Mouse (Mus musculus) G1E (cell line): ENCODE measurements around the gene Dnajb14. TPM values are rescaled to one million over a fixed set of nuclear protein-coding genes. Genes with fewer than 3 reads are reported as not detected.
"Not testable (repeated sequence)": the region's sequence is repeated elsewhere in the genome, so short reads cannot be mapped to it uniquely, and the experiment has no call there.

Experiments used
- ATAC-seq: 2 replicates; pipeline ENCODE4 v1.8.0; 2016; ENCODE audit warnings: mild to moderate bottlenecking; ENCODE audit not compliant: insufficient number of reproducible peaks, poor library complexity, low FRiP score, severe bottlenecking; ENCODE audit errors: extremely low read depth
- DNase-seq: peaks from one replicate; pipeline ENCODE4 v3.0.0; 2012; ENCODE audit warnings: low spot score
- H3K27me3 ChIP-seq: 2 replicates; pipeline ENCODE4 v1.6.1; 2012; ENCODE audit warnings: mild to moderate bottlenecking, low read length, inconsistent platforms; ENCODE audit not compliant: insufficient read depth
- H3K36me3 ChIP-seq: replicated peaks from 2 replicates; pipeline ENCODE3; 2012; ENCODE audit warnings: mild to moderate bottlenecking, inconsistent platforms
- H3K4me1 ChIP-seq: 2 replicates; pipeline ENCODE4 v1.6.1; 2012; ENCODE audit warnings: low read depth, low read length, inconsistent platforms, mixed read lengths; ENCODE audit not compliant: insufficient read depth
- H3K4me3 ChIP-seq: 2 replicates; pipeline ENCODE4 v1.5.1; 2012; ENCODE audit warnings: low read depth, mild to moderate bottlenecking, inconsistent platforms, low read length, moderate library complexity, mixed read lengths
- H3K9me3 ChIP-seq: replicated peaks from 2 replicates; pipeline ENCODE4 v1.6.1; 2012; ENCODE audit warnings: inconsistent platforms
- CTCF ChIP-seq: IDR thresholded peaks from 2 replicates; pipeline ENCODE4 v1.5.1; 2012; ENCODE audit warnings: low read depth, low read length, inconsistent platforms, mixed read lengths
- GATA1 ChIP-seq: IDR thresholded peaks from 2 replicates; pipeline ENCODE4 v1.6.1; 2012; ENCODE audit warnings: borderline replicate concordance, low read length, inconsistent platforms, mixed read lengths
- GATA2 ChIP-seq: IDR thresholded peaks from 2 replicates; pipeline ENCODE4 v1.6.1; 2012; ENCODE audit warnings: low read depth, low read length, inconsistent platforms, borderline replicate concordance
- POLR2AphosphoS5 ChIP-seq: IDR thresholded peaks from 2 replicates; pipeline ENCODE4 v1.6.1; 2012; ENCODE audit warnings: low read depth, low read length, inconsistent platforms; ENCODE audit not compliant: insufficient replicate concordance
- TAL1 ChIP-seq: conservative IDR thresholded peaks from 2 replicates; pipeline ENCODE4 v1.6.1; 2012; ENCODE audit warnings: low read depth, low read length, inconsistent platforms, mixed read lengths
- polyA plus RNA-seq: library from polyadenylated mRNA; stranded (reverse); fragments of >175 nt; gene quantifications from 2 replicates; pipeline ENCODE4 v1.2.3, GENCODE M21; 2012
- total RNA-seq, 2 experiments: library from RNA; stranded (forward) in 1 of 2; stranded (reverse) in 1 of 2; fragments of 200-1000 nt in 1 of 2; fragments of >200 nt in 1 of 2; fragmentation: Nextera tagmentation in 1 of 2; gene quantifications; 2 replicates each; pipeline ENCODE4 v1.2.3; 2014 to 2017

The Dnajb14 gene
- total and polyA plus RNA-seq, 3 experiments = 2.4 to 23.8 (median 14.4) TPM

- H3K27me3 ChIP-seq = no peaks in the 10 kb centered on the region
- peaks cover 79% of the 10 kb centered on the region for H3K36me3 ChIP-seq
- DNase-seq (no peak), ATAC-seq (no peak)
- H3K4me1 ChIP-seq = peaks cover 84% of the 10 kb centered on the region
- no peak overlapping the region for H3K4me3 ChIP-seq
- TF ChIP-seq POLR2AphosphoS5 (no peak), CTCF (no peak), GATA2 (no peak), GATA1 (no peak), TAL1 (no peak)
- H3K9me3 ChIP-seq = no peaks in the 10 kb centered on the region
These were observed 74.7 kb downstream of the Dnajb14 start for GRCm38 (mm10) chr3:137942098-137942622.

- DNase-seq (peak; percentile 23), ATAC-seq (peak; percentile 67)
- no peaks in the 10 kb centered on the region for H3K27me3 ChIP-seq
- TF ChIP-seq CTCF = no peak
- TF ChIP-seq TAL1 = peak; percentile 83
- no peak overlapping the region for H3K4me3 ChIP-seq
- H3K4me1 ChIP-seq = peaks cover 86% of the 10 kb centered on the region
- no peaks in the 10 kb centered on the region for H3K9me3 ChIP-seq
- peaks cover 77% of the 10 kb centered on the region for H3K36me3 ChIP-seq
These were observed 76.3 kb downstream of the Dnajb14 start for GRCm38 (mm10) chr3:137943737-137944154.

GRCm38 (mm10) chr3:137946827-137947226 is 79.4 kb downstream of the Dnajb14 start:
- H3K4me1 ChIP-seq = peaks cover 94% of the 10 kb centered on the region
- H3K36me3 ChIP-seq = peaks cover 83% of the 10 kb centered on the region
- H3K4me3 ChIP-seq = no peak overlapping the region
- no peaks in the 10 kb centered on the region for H3K9me3 ChIP-seq
- ATAC-seq (no peak), DNase-seq (no peak)
- H3K27me3 ChIP-seq = no peaks in the 10 kb centered on the region
- TF ChIP-seq GATA1 (no peak), TAL1 (no peak), POLR2AphosphoS5 (no peak), CTCF (no peak), GATA2 (no peak)

GRCm38 (mm10) chr3:137947525-137947924 is 80.0 kb downstream of the Dnajb14 start:
- no peak overlapping the region for H3K4me3 ChIP-seq
- ATAC-seq (0 out of 2 replicates have a peak, but pooled peaks have one; percentile 15), DNase-seq (no peak)
- TF ChIP-seq GATA1 (no peak), CTCF (no peak), POLR2AphosphoS5 (no peak), GATA2 (no peak), TAL1 (peak; percentile 32; the same call in 1 of the 2 replicates)
- no peaks in the 10 kb centered on the region for H3K9me3 ChIP-seq
- H3K4me1 ChIP-seq = peaks cover 94% of the 10 kb centered on the region
- peaks cover 83% of the 10 kb centered on the region for H3K36me3 ChIP-seq
- no peaks in the 10 kb centered on the region for H3K27me3 ChIP-seq

GRCm38 (mm10) chr3:137950191-137950885 is 82.9 kb downstream of the Dnajb14 start:
- Histone ChIP-seq H3K27me3 (no peaks in the 10 kb centered on the region), H3K4me3 (peak overlapping the region; percentile 19; the same call in 1 of the 2 replicates), H3K4me1 (peaks cover 95% of the 10 kb centered on the region), H3K36me3 (peaks cover 89% of the 10 kb centered on the region), H3K9me3 (no peaks in the 10 kb centered on the region)
- TF ChIP-seq TAL1 (no peak), POLR2AphosphoS5 (peak; percentile 55; the same call in 1 of the 2 replicates)
- DNase-seq (no peak), ATAC-seq (no peak)

- H3K4me3 ChIP-seq, DNase-seq, H3K27me3 ChIP-seq, H3K9me3 ChIP-seq, ATAC-seq: not testable (repeated sequence)
- peaks cover 94% of the 10 kb centered on the region for H3K4me1 ChIP-seq
- H3K36me3 ChIP-seq = peaks cover 86% of the 10 kb centered on the region
These were observed 83.8 kb downstream of the Dnajb14 start for GRCm38 (mm10) chr3:137951302-137951701.

GRCm38 (mm10) chr3:137951819-137952218 is 84.3 kb downstream of the Dnajb14 start:
- Histone ChIP-seq H3K9me3 (no peaks in the 10 kb centered on the region), H3K4me1 (peaks cover 95% of the 10 kb centered on the region), H3K27me3 (no peaks in the 10 kb centered on the region), H3K4me3 (peak overlapping the region; percentile 47; the same call in 1 of the 2 replicates), H3K36me3 (peaks cover 86% of the 10 kb centered on the region)
- DNase-seq (no peak), ATAC-seq (no peak)
- TF ChIP-seq CTCF (no peak), TAL1 (no peak; the same call in 1 of the 2 replicates), GATA2 (no peak), GATA1 (no peak), POLR2AphosphoS5 (no peak)
